Mouse (Mus musculus): Measurements from ENCODE around the gene Myl6.

GRCm38 (mm10) chr10:128441324-128442119 lies 52.4 kb downstream of the Myl6 start:
- no peak for TF ChIP-seq CTCF (IDR thresholded peaks at IDR 0.05)
- no peak for TF ChIP-seq POLR2A (IDR thresholded peaks at IDR 0.05; ENCODE audit: insufficient read depth, low read depth, low read length)
- TF ChIP-seq EP300 (IDR thresholded peaks at IDR 0.05; ENCODE audit: insufficient read depth, low read depth, low read length) = no peak

Data from heart, adult 2 months (tissue).